Mouse (Mus musculus): Measurements from ENCODE around the gene Rdh9. TPM values are rescaled to one million over a fixed set of nuclear protein-coding genes. Genes with fewer than 3 reads are reported as not detected.
"Not testable (repeated sequence)": the region's sequence is repeated elsewhere in the genome, so short reads cannot be mapped to it uniquely, and the experiment has no call there.

Rdh9 gene
- polyA plus RNA-seq, 1 experiment from 2014 or later: not detected

GRCm38 (mm10) chr10:127751548-127751947, 24.6 kb upstream of the Rdh9 start, which contains the start of gene Gpr182:
Gene Gpr182 (minus strand): TSS chr10:127751732.
- Histone ChIP-seq H3K27me3 (replicated peaks; ENCODE audit: control insufficient read depth, insufficient read depth, low read length) (no peaks in the 10 kb centered on the region), H3K4me3 (ENCODE audit: low read length) (no peak within 1 kb of the TSS), H3K4me1 (ENCODE audit: control insufficient read depth, insufficient read depth, low read length) (peaks cover 13% of the 10 kb centered on the region), H3K36me3 (ENCODE audit: control insufficient read depth, insufficient read depth, low read length) (peaks cover 4% of the 10 kb centered on the region; the same call in 1 of the 2 replicates), H3K9ac (ENCODE audit: low read depth, low read length) (no peak within 1 kb of the TSS), H3K27ac (ENCODE audit: low read length) (no peak within 1 kb of the TSS), H3K4me2 (ENCODE audit: low read depth, low read length) (no peak within 1 kb of the TSS), H3K9me3 (ENCODE audit: control insufficient read depth, low read length) (no peaks in the 10 kb centered on the region)
- WGBS: 48% methylated on average over 8 of the region's 8 CpGs
- ATAC-seq: no peak

- H3K4me2 ChIP-seq (ENCODE audit: low read depth, low read length): no peak overlapping the region
- no peaks in the 10 kb centered on the region for H3K9me3 ChIP-seq (ENCODE audit: control insufficient read depth, low read length)
- H3K36me3 ChIP-seq (ENCODE audit: control insufficient read depth, insufficient read depth, low read length): no peaks in the 10 kb centered on the region
- H3K9ac ChIP-seq (ENCODE audit: low read depth, low read length): no peak overlapping the region
- WGBS: 65% methylated on average over 6 of the region's 6 CpGs
- 0 out of 2 replicates have a peak, but pooled peaks cover 2% of the 10 kb centered on the region for H3K4me1 ChIP-seq (ENCODE audit: control insufficient read depth, insufficient read depth, low read length)
- H3K27ac ChIP-seq (ENCODE audit: low read length): no peak overlapping the region
- ATAC-seq: no peak
- no peak overlapping the region for H3K4me3 ChIP-seq (ENCODE audit: low read length)
- no peaks in the 10 kb centered on the region for H3K27me3 ChIP-seq (replicated peaks; ENCODE audit: control insufficient read depth, insufficient read depth, low read length)
Measured at GRCm38 (mm10) chr10:127754566-127755166, 21.5 kb upstream of the Rdh9 start.

- Histone ChIP-seq H3K27me3 (replicated peaks; ENCODE audit: control insufficient read depth, insufficient read depth, low read length) (no peaks in the 10 kb centered on the region), H3K9ac (ENCODE audit: low read depth, low read length) (no peak overlapping the region), H3K4me1 (ENCODE audit: control insufficient read depth, insufficient read depth, low read length) (0 out of 2 replicates have a peak, but pooled peaks cover 2% of the 10 kb centered on the region), H3K36me3 (ENCODE audit: control insufficient read depth, insufficient read depth, low read length) (no peaks in the 10 kb centered on the region), H3K4me2 (ENCODE audit: low read depth, low read length) (no peak overlapping the region), H3K9me3 (ENCODE audit: control insufficient read depth, low read length) (no peaks in the 10 kb centered on the region), H3K4me3 (ENCODE audit: low read length) (no peak overlapping the region), H3K27ac (ENCODE audit: low read length) (no peak overlapping the region)
- WGBS: 64% methylated on average over 3 of the region's 3 CpGs
- ATAC-seq: no peak
Measured at GRCm38 (mm10) chr10:127755246-127755645, 20.9 kb upstream of the Rdh9 start.

GRCm38 (mm10) chr10:127755770-127756468, 20.3 kb upstream of the Rdh9 start:
- H3K27ac ChIP-seq (ENCODE audit: low read length): no peak overlapping the region
- ATAC-seq: no peak; the same call in 1 of the 2 replicates
- H3K4me2 ChIP-seq (ENCODE audit: low read depth, low read length): peak overlapping the region; percentile 39
- H3K36me3 ChIP-seq (ENCODE audit: control insufficient read depth, insufficient read depth, low read length): no peaks in the 10 kb centered on the region
- H3K27me3 ChIP-seq (replicated peaks; ENCODE audit: control insufficient read depth, insufficient read depth, low read length): no peaks in the 10 kb centered on the region
- 30% methylated on average over 18 of the region's 18 CpGs for whole genome bisulfite sequencing
- H3K4me1 ChIP-seq (ENCODE audit: control insufficient read depth, insufficient read depth, low read length): 0 out of 2 replicates have a peak, but pooled peaks cover 2% of the 10 kb centered on the region
- H3K9ac ChIP-seq (ENCODE audit: low read depth, low read length): peak overlapping the region; percentile 26
- peak overlapping the region; percentile 26 for H3K4me3 ChIP-seq (ENCODE audit: low read length)
- H3K9me3 ChIP-seq (ENCODE audit: control insufficient read depth, low read length): no peaks in the 10 kb centered on the region

GRCm38 (mm10) chr10:127759181-127760110, 16.7 kb upstream of the Rdh9 start, which contains the start of the genes Rdh1 and Rdh16f1:
Gene Rdh1 (plus strand): TSS chr10:127759721.
Gene Rdh16f1 (plus strand): TSS chr10:127759787.
- Histone ChIP-seq H3K4me1 (ENCODE audit: control insufficient read depth, insufficient read depth, low read length) (peaks cover 2% of the 10 kb centered on the region; the same call in 1 of the 2 replicates), H3K27me3 (replicated peaks; ENCODE audit: control insufficient read depth, insufficient read depth, low read length) (no peaks in the 10 kb centered on the region), H3K4me2 (ENCODE audit: low read depth, low read length) (no peak within 1 kb of the TSS), H3K36me3 (ENCODE audit: control insufficient read depth, insufficient read depth, low read length) (no peaks in the 10 kb centered on the region), H3K9ac (ENCODE audit: low read depth, low read length) (no peak within 1 kb of the TSS), H3K4me3 (ENCODE audit: low read length) (no peak within 1 kb of the TSS), H3K9me3 (ENCODE audit: control insufficient read depth, low read length) (no peaks in the 10 kb centered on the region), H3K27ac (ENCODE audit: low read length) (no peak within 1 kb of the TSS)
- 62% methylated on average over 9 of the region's 9 CpGs for WGBS
- ATAC-seq: no peak

GRCm38 (mm10) chr10:127762926-127763325, 13.3 kb upstream of the Rdh9 start:
- not testable (repeated sequence) for H3K4me2 ChIP-seq (ENCODE audit: low read depth, low read length); H3K36me3 ChIP-seq (ENCODE audit: control insufficient read depth, insufficient read depth, low read length); H3K9me3 ChIP-seq (ENCODE audit: control insufficient read depth, low read length); H3K4me3 ChIP-seq (ENCODE audit: low read length); ATAC-seq; H3K27ac ChIP-seq (ENCODE audit: low read length); H3K27me3 ChIP-seq (replicated peaks; ENCODE audit: control insufficient read depth, insufficient read depth, low read length); H3K9ac ChIP-seq (ENCODE audit: low read depth, low read length); H3K4me1 ChIP-seq (ENCODE audit: control insufficient read depth, insufficient read depth, low read length)
- 86% methylated on average over 10 of the region's 10 CpGs for WGBS

GRCm38 (mm10) chr10:127763914-127764680, 12.1 kb upstream of the Rdh9 start:
- no peaks in the 10 kb centered on the region for H3K27me3 ChIP-seq (replicated peaks; ENCODE audit: control insufficient read depth, insufficient read depth, low read length)
- WGBS: 45% methylated on average over 12 of the region's 12 CpGs
- H3K4me1 ChIP-seq (ENCODE audit: control insufficient read depth, insufficient read depth, low read length): no peaks in the 10 kb centered on the region; the same call in 1 of the 2 replicates
- H3K9me3 ChIP-seq (ENCODE audit: control insufficient read depth, low read length): no peaks in the 10 kb centered on the region
- H3K27ac ChIP-seq (ENCODE audit: low read length): no peak overlapping the region
- no peak overlapping the region for H3K4me2 ChIP-seq (ENCODE audit: low read depth, low read length)
- no peaks in the 10 kb centered on the region for H3K36me3 ChIP-seq (ENCODE audit: control insufficient read depth, insufficient read depth, low read length)
- H3K9ac ChIP-seq (ENCODE audit: low read depth, low read length): no peak overlapping the region
- H3K4me3 ChIP-seq (ENCODE audit: low read length): no peak overlapping the region
- peak; percentile 84 for ATAC-seq

- Histone ChIP-seq H3K4me1 (ENCODE audit: control insufficient read depth, insufficient read depth, low read length) (no peaks in the 10 kb centered on the region; the same call in 1 of the 2 replicates), H3K36me3 (ENCODE audit: control insufficient read depth, insufficient read depth, low read length) (no peaks in the 10 kb centered on the region), H3K27ac (ENCODE audit: low read length) (no peak overlapping the region), H3K9ac (ENCODE audit: low read depth, low read length) (no peak overlapping the region), H3K4me3 (ENCODE audit: low read length) (no peak overlapping the region), H3K9me3 (ENCODE audit: control insufficient read depth, low read length) (no peaks in the 10 kb centered on the region), H3K27me3 (replicated peaks; ENCODE audit: control insufficient read depth, insufficient read depth, low read length) (no peaks in the 10 kb centered on the region), H3K4me2 (ENCODE audit: low read depth, low read length) (no peak overlapping the region)
- WGBS: 78% methylated on average over 1 of the region's 1 CpGs
- ATAC-seq: no peak
Measured at GRCm38 (mm10) chr10:127766564-127766963, 9.6 kb upstream of the Rdh9 start.

All from intestine, embryonic 16.5 days (tissue).